Mouse (Mus musculus): ENCODE data around the gene Cope.

- TF ChIP-seq POLR2A (IDR thresholded peaks at IDR 0.05; ENCODE audit: borderline replicate concordance, control insufficient read depth, low read depth, low read length) (no peak), CTCF (IDR thresholded peaks at IDR 0.05; ENCODE audit: control insufficient read depth, insufficient read depth, low read length) (no peak)
Observed at GRCm38 (mm10) chr8:70330741-70331364, 28.5 kb downstream of the Cope start.

All from bone marrow, adult 2 months (tissue).